Mouse (Mus musculus) hindbrain, embryonic 14.5 days (tissue): ENCODE data around the gene Tbx5. TPM values are rescaled to one million over a fixed set of nuclear protein-coding genes. Genes with fewer than 3 reads are reported as not detected.

ENCODE experiments used
- ATAC-seq: fragments of 200-750 bp; cut with Nextera tagmentation; 2 replicates; pipeline ENCODE4 v1.8.0; 2017; ENCODE audit warnings: moderate number of reproducible peaks, mild to moderate bottlenecking, moderate TSS enrichment, moderate library complexity; ENCODE audit not compliant: low FRiP score
- DNase-seq: peaks from one replicate; pipeline ENCODE4 v3.0.0-alpha.2; 2015; ENCODE audit warnings: low spot score
- H3K27ac ChIP-seq: fragments of 300-500 bp; sonication (generic); 2 replicates; pipeline ENCODE4 v1.5.1; 2014; ENCODE audit warnings: mild to moderate bottlenecking, moderate library complexity
- H3K27me3 ChIP-seq: fragments of 300-500 bp; sonication (generic); 2 replicates; pipeline ENCODE4 v1.6.1; 2014; ENCODE audit warnings: mild to moderate bottlenecking, low read length, mixed read lengths; ENCODE audit not compliant: control insufficient read depth, insufficient read depth
- H3K36me3 ChIP-seq: fragments of 300-500 bp; sonication (generic); replicated peaks from 2 replicates; pipeline ENCODE4 v1.6.1; 2014; ENCODE audit not compliant: control insufficient read depth, insufficient read depth
- H3K4me1 ChIP-seq: fragments of 300-500 bp; sonication (generic); replicated peaks from 2 replicates; pipeline ENCODE4 v1.6.1; 2014; ENCODE audit warnings: antibody characterized with exemption, low read length, mixed read lengths; ENCODE audit not compliant: control insufficient read depth, insufficient read depth
- H3K4me2 ChIP-seq: fragments of 300-500 bp; sonication (generic); replicated peaks from 2 replicates; pipeline ENCODE4 v1.6.1; 2014; ENCODE audit warnings: mild to moderate bottlenecking, moderate library complexity
- H3K4me3 ChIP-seq: fragments of 300-500 bp; sonication (generic); replicated peaks from 2 replicates; pipeline ENCODE4 v1.5.1; 2014; ENCODE audit warnings: mild to moderate bottlenecking, low read length
- H3K9ac ChIP-seq: fragments of 300-500 bp; sonication (generic); 2 replicates; pipeline ENCODE4 v1.6.1; 2014
- H3K9me3 ChIP-seq: fragments of 300-500 bp; sonication (generic); 2 replicates; pipeline ENCODE4 v1.6.1; 2016; ENCODE audit warnings: low read length; ENCODE audit not compliant: control insufficient read depth
- WGBS: fragments of 180-500 bp; shearing (Covaris S2); extraction: QIAGEN DNeasy Blood & Tissue Kit; methylation state at CpG from one replicate; pipeline ENCODE4 v1.1.7; 2014; 5-methylcytosine and 5-hydroxymethylcytosine counted together
- polyA plus RNA-seq: library from polyadenylated mRNA; unstranded; fragments of >200 nt; fragmentation: Nextera tagmentation; extraction: Ambion mirVana; gene quantifications from 2 replicates; pipeline ENCODE4 v1.2.1, GENCODE M21; 2014

The Tbx5 gene
- polyA plus RNA-seq, 1 experiment from 2014 or later = 0.04 TPM

GRCm38 (mm10) chr5:119861301-119861700 is 28.8 kb downstream of the Tbx5 start:
- no peaks in the 10 kb centered on the region for H3K9me3 ChIP-seq
- H3K27ac ChIP-seq = no peak overlapping the region
- 0 out of 2 replicates have a peak, but pooled peaks cover 8% of the 10 kb centered on the region for H3K27me3 ChIP-seq
- no peak overlapping the region for H3K4me2 ChIP-seq
- H3K36me3 ChIP-seq = no peaks in the 10 kb centered on the region
- ATAC-seq (no peak), DNase-seq (no peak)
- 71% methylated on average over 5 of the region's 5 CpGs for WGBS
- H3K4me1 ChIP-seq = no peaks in the 10 kb centered on the region
- H3K9ac ChIP-seq = no peak overlapping the region
- no peak overlapping the region for H3K4me3 ChIP-seq

- no peak overlapping the region for H3K4me3 ChIP-seq
- DNase-seq = no peak
- H3K27me3 ChIP-seq = 0 out of 2 replicates have a peak, but pooled peaks cover 8% of the 10 kb centered on the region
- H3K4me2 ChIP-seq = no peak overlapping the region
- H3K4me1 ChIP-seq = no peaks in the 10 kb centered on the region
- H3K27ac ChIP-seq = no peak overlapping the region
- no peaks in the 10 kb centered on the region for H3K36me3 ChIP-seq
- no peaks in the 10 kb centered on the region for H3K9me3 ChIP-seq
- no peak overlapping the region for H3K9ac ChIP-seq
- ATAC-seq = no peak
- 85% methylated on average over 5 of the region's 5 CpGs for WGBS
Observed at GRCm38 (mm10) chr5:119862431-119862830, 30.0 kb downstream of the Tbx5 start.

- Histone ChIP-seq H3K9me3 (no peaks in the 10 kb centered on the region), H3K4me3 (peak overlapping the region; percentile 25), H3K36me3 (no peaks in the 10 kb centered on the region), H3K4me2 (peak overlapping the region; percentile 56), H3K9ac (peak overlapping the region; percentile 45), H3K27me3 (0 out of 2 replicates have a peak, but pooled peaks cover 5% of the 10 kb centered on the region), H3K4me1 (no peaks in the 10 kb centered on the region), H3K27ac (no peak overlapping the region)
- DNase-seq = peak; percentile 54
- WGBS = 11% methylated on average over 31 of the region's 31 CpGs
- ATAC-seq = no peak
Observed at GRCm38 (mm10) chr5:119866277-119867235, 34.1 kb downstream of the Tbx5 start.

- no peak overlapping the region for H3K9ac ChIP-seq
- no peak for ATAC-seq
- 0 out of 2 replicates have a peak, but pooled peaks cover 5% of the 10 kb centered on the region for H3K27me3 ChIP-seq
- 83% methylated on average over 6 of the region's 6 CpGs for WGBS
- no peak for DNase-seq
- H3K4me3 ChIP-seq = no peak overlapping the region
- no peaks in the 10 kb centered on the region for H3K9me3 ChIP-seq
- no peak overlapping the region for H3K27ac ChIP-seq
- no peak overlapping the region for H3K4me2 ChIP-seq
- no peaks in the 10 kb centered on the region for H3K36me3 ChIP-seq
- no peaks in the 10 kb centered on the region for H3K4me1 ChIP-seq
Observed at GRCm38 (mm10) chr5:119867986-119868385, 35.5 kb downstream of the Tbx5 start.

DNA sequence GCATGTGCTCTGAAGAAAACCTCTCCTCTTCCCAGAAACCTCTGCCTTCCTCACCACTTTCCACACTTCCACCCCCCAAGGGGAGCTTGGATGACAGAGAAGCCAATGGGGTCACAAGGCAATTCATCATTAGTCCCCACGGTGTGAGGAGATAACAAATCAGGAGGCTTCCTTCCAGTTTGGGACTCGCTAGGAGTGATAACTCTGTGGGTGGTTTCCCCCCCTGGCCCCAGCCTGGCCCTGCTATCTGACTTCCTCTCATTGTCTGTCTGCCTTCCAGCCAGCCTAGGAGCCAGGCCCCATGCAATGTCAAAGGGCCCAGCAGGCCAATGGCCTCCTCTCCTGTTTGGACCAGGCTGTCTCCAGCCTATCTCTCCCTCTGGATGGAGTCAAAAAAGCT is 43.0 kb downstream of the Tbx5 start:
- H3K4me2 ChIP-seq = no peak overlapping the region
- H3K27me3 ChIP-seq = no peaks in the 10 kb centered on the region
- WGBS = 32% methylated on average over 2 of the region's 2 CpGs
- no peak overlapping the region for H3K9ac ChIP-seq
- H3K36me3 ChIP-seq = no peaks in the 10 kb centered on the region
- H3K4me3 ChIP-seq = no peak overlapping the region
- ATAC-seq (no peak), DNase-seq (no peak)
- no peaks in the 10 kb centered on the region for H3K4me1 ChIP-seq
- no peak overlapping the region for H3K27ac ChIP-seq
- no peaks in the 10 kb centered on the region for H3K9me3 ChIP-seq

GRCm38 (mm10) chr5:119877185-119877584 is 44.7 kb downstream of the Tbx5 start:
- H3K4me1 ChIP-seq = no peaks in the 10 kb centered on the region
- no peaks in the 10 kb centered on the region for H3K36me3 ChIP-seq
- no peaks in the 10 kb centered on the region for H3K9me3 ChIP-seq
- 79% methylated on average over 6 of the region's 6 CpGs for WGBS
- no peak overlapping the region for H3K27ac ChIP-seq
- H3K4me3 ChIP-seq = no peak overlapping the region
- no peak overlapping the region for H3K9ac ChIP-seq
- no peak overlapping the region for H3K4me2 ChIP-seq
- ATAC-seq = no peak
- DNase-seq = no peak
- no peaks in the 10 kb centered on the region for H3K27me3 ChIP-seq

- H3K4me2 ChIP-seq = no peak overlapping the region
- H3K36me3 ChIP-seq = no peaks in the 10 kb centered on the region
- no peaks in the 10 kb centered on the region for H3K4me1 ChIP-seq
- no peak for DNase-seq
- H3K27me3 ChIP-seq = no peaks in the 10 kb centered on the region
- H3K27ac ChIP-seq = no peak overlapping the region
- 89% methylated on average over 6 of the region's 8 CpGs for WGBS
- H3K9me3 ChIP-seq = no peaks in the 10 kb centered on the region
- H3K4me3 ChIP-seq = no peak overlapping the region
- no peak for ATAC-seq
- no peak overlapping the region for H3K9ac ChIP-seq
Observed at GRCm38 (mm10) chr5:119885595-119885994, 53.1 kb downstream of the Tbx5 start.

GRCm38 (mm10) chr5:119887381-119887780 is 54.9 kb downstream of the Tbx5 start:
- ATAC-seq (no peak), DNase-seq (no peak)
- Histone ChIP-seq H3K36me3 (no peaks in the 10 kb centered on the region), H3K4me2 (no peak overlapping the region), H3K9me3 (no peaks in the 10 kb centered on the region), H3K4me1 (no peaks in the 10 kb centered on the region), H3K9ac (no peak overlapping the region), H3K27ac (no peak overlapping the region), H3K27me3 (no peaks in the 10 kb centered on the region), H3K4me3 (no peak overlapping the region)
- 91% methylated on average over 8 of the region's 8 CpGs for WGBS

DNA sequence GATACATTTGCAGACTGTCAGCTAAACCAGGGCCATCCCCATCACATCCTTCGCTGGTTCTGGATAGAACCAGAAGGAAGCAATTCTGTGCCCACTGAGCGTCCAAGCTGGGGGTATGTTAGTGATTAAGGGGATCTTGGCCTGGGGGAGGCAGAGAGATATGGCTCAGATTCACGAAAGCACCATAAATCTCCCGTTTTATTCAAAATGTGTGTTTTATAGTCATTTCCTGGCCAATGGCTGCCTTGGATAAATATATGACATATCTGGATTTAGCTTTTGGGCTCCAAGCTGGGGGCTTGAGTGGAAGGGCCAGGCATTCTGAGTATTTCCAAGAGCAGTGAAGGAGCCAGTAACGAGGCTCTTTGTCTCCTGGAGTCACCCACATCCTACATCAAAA is 59.5 kb downstream of the Tbx5 start:
- Histone ChIP-seq H3K4me2 (no peak overlapping the region), H3K4me3 (no peak overlapping the region), H3K27ac (no peak overlapping the region), H3K36me3 (no peaks in the 10 kb centered on the region), H3K9ac (no peak overlapping the region), H3K27me3 (no peaks in the 10 kb centered on the region), H3K4me1 (no peaks in the 10 kb centered on the region), H3K9me3 (no peaks in the 10 kb centered on the region)
- no peak for ATAC-seq
- WGBS = 74% methylated on average over 5 of the region's 5 CpGs
- no peak for DNase-seq
